Mouse (Mus musculus): Measurements from ENCODE around the gene Nme4. TPM values are rescaled to one million over a fixed set of nuclear protein-coding genes. Genes with fewer than 3 reads are reported as not detected.
"Not testable (repeated sequence)": the region's sequence is repeated elsewhere in the genome, so short reads cannot be mapped to it uniquely, and the experiment has no call there.

The Nme4 gene
- polyA plus RNA-seq, 1 experiment from 2014 or later, result 23.7 TPM

- Histone ChIP-seq H3K4me1 (ENCODE audit: control insufficient read depth, insufficient read depth, low read length) (peaks cover 7% of the 10 kb centered on the region), H3K36me3 (ENCODE audit: control insufficient read depth, insufficient read depth, low read length) (no peaks in the 10 kb centered on the region), H3K4me2 (ENCODE audit: low read length) (no peak overlapping the region), H3K4me3 (replicated peaks; ENCODE audit: low read depth, low read length) (no peak overlapping the region), H3K9me3 (ENCODE audit: control insufficient read depth, low read length) (no peaks in the 10 kb centered on the region), H3K9ac (replicated peaks; ENCODE audit: low read length) (no peak overlapping the region), H3K27me3 (ENCODE audit: control insufficient read depth, insufficient read depth, low read length) (peaks cover 49% of the 10 kb centered on the region), H3K27ac (replicated peaks; ENCODE audit: low read depth, low read length) (no peak overlapping the region)
- WGBS, result 84% methylated on average over 7 of the region's 7 CpGs
- DNase-seq (no peak), ATAC-seq (ENCODE audit: low FRiP score, low TSS enrichment) (no peak)
Measured at GRCm38 (mm10) chr17:26115205-26115898, 19.9 kb upstream of the Nme4 start.

GRCm38 (mm10) chr17:26114461-26114860 is 19.1 kb upstream of the Nme4 start:
- H3K27me3 ChIP-seq (ENCODE audit: control insufficient read depth, insufficient read depth, low read length), result peaks cover 49% of the 10 kb centered on the region
- not testable (repeated sequence) for H3K9ac ChIP-seq (replicated peaks; ENCODE audit: low read length); DNase-seq; H3K9me3 ChIP-seq (ENCODE audit: control insufficient read depth, low read length); H3K27ac ChIP-seq (replicated peaks; ENCODE audit: low read depth, low read length); H3K4me3 ChIP-seq (replicated peaks; ENCODE audit: low read depth, low read length); H3K36me3 ChIP-seq (ENCODE audit: control insufficient read depth, insufficient read depth, low read length); ATAC-seq (ENCODE audit: low FRiP score, low TSS enrichment); H3K4me1 ChIP-seq (ENCODE audit: control insufficient read depth, insufficient read depth, low read length); H3K4me2 ChIP-seq (ENCODE audit: low read length)
- WGBS, result 68% methylated on average over 7 of the region's 7 CpGs

- DNase-seq, result no peak
- no peak overlapping the region for H3K27ac ChIP-seq (replicated peaks; ENCODE audit: low read depth, low read length)
- peaks cover 7% of the 10 kb centered on the region for H3K4me1 ChIP-seq (ENCODE audit: control insufficient read depth, insufficient read depth, low read length)
- H3K36me3 ChIP-seq (ENCODE audit: control insufficient read depth, insufficient read depth, low read length), result no peaks in the 10 kb centered on the region
- peaks cover 49% of the 10 kb centered on the region for H3K27me3 ChIP-seq (ENCODE audit: control insufficient read depth, insufficient read depth, low read length)
- H3K4me3 ChIP-seq (replicated peaks; ENCODE audit: low read depth, low read length), result peak overlapping the region; percentile 70
- peak overlapping the region; percentile 83; the same call in 1 of the 2 replicates for H3K9ac ChIP-seq (replicated peaks; ENCODE audit: low read length)
- H3K4me2 ChIP-seq (ENCODE audit: low read length), result peak overlapping the region; percentile 92
- WGBS, result 9% methylated on average over 8 of the region's 8 CpGs
- H3K9me3 ChIP-seq (ENCODE audit: control insufficient read depth, low read length), result no peaks in the 10 kb centered on the region
- ATAC-seq (ENCODE audit: low FRiP score, low TSS enrichment), result no peak
Measured at GRCm38 (mm10) chr17:26114061-26114460, 18.7 kb upstream of the Nme4 start.

GRCm38 (mm10) chr17:26113181-26113948 is 18.0 kb upstream of the Nme4 start, which contains the start of gene Tmem8:
Gene Tmem8, plus strand, starts transcription at chr17:26113299.
- Histone ChIP-seq H3K4me2 (ENCODE audit: low read length) (peak within 1 kb of the TSS; percentile 92), H3K4me3 (replicated peaks; ENCODE audit: low read depth, low read length) (peak within 1 kb of the TSS; percentile 70), H3K9ac (replicated peaks; ENCODE audit: low read length) (peak within 1 kb of the TSS; percentile 83), H3K27me3 (ENCODE audit: control insufficient read depth, insufficient read depth, low read length) (peaks cover 43% of the 10 kb centered on the region), H3K36me3 (ENCODE audit: control insufficient read depth, insufficient read depth, low read length) (no peaks in the 10 kb centered on the region), H3K4me1 (ENCODE audit: control insufficient read depth, insufficient read depth, low read length) (peaks cover 7% of the 10 kb centered on the region), H3K27ac (replicated peaks; ENCODE audit: low read depth, low read length) (0 out of 2 replicates have a peak within 1 kb of the TSS, but pooled peaks have one; percentile 41), H3K9me3 (ENCODE audit: control insufficient read depth, low read length) (no peaks in the 10 kb centered on the region)
- WGBS, result under 1% methylated on average over 68 of the region's 75 CpGs
- ATAC-seq (ENCODE audit: low FRiP score, low TSS enrichment) (peak; percentile 63), DNase-seq (peak; percentile 82)

GRCm38 (mm10) chr17:26112751-26113150 is 17.3 kb upstream of the Nme4 start:
- no peak for DNase-seq
- peaks cover 7% of the 10 kb centered on the region for H3K4me1 ChIP-seq (ENCODE audit: control insufficient read depth, insufficient read depth, low read length)
- no peaks in the 10 kb centered on the region for H3K36me3 ChIP-seq (ENCODE audit: control insufficient read depth, insufficient read depth, low read length)
- 0 out of 2 replicates have a peak overlapping the region, but pooled peaks have one; percentile 41 for H3K27ac ChIP-seq (replicated peaks; ENCODE audit: low read depth, low read length)
- peak overlapping the region; percentile 92 for H3K4me2 ChIP-seq (ENCODE audit: low read length)
- H3K9me3 ChIP-seq (ENCODE audit: control insufficient read depth, low read length), result no peaks in the 10 kb centered on the region
- peak overlapping the region; percentile 83 for H3K9ac ChIP-seq (replicated peaks; ENCODE audit: low read length)
- WGBS, result 17% methylated on average over 14 of the region's 14 CpGs
- H3K4me3 ChIP-seq (replicated peaks; ENCODE audit: low read depth, low read length), result peak overlapping the region; percentile 70
- no peak for ATAC-seq (ENCODE audit: low FRiP score, low TSS enrichment)
- H3K27me3 ChIP-seq (ENCODE audit: control insufficient read depth, insufficient read depth, low read length), result peaks cover 43% of the 10 kb centered on the region

- 20% methylated on average over 4 of the region's 4 CpGs for WGBS
- Histone ChIP-seq H3K4me1 (ENCODE audit: control insufficient read depth, insufficient read depth, low read length) (peaks cover 7% of the 10 kb centered on the region), H3K4me2 (ENCODE audit: low read length) (no peak overlapping the region), H3K4me3 (replicated peaks; ENCODE audit: low read depth, low read length) (no peak overlapping the region), H3K27me3 (ENCODE audit: control insufficient read depth, insufficient read depth, low read length) (peaks cover 42% of the 10 kb centered on the region), H3K36me3 (ENCODE audit: control insufficient read depth, insufficient read depth, low read length) (no peaks in the 10 kb centered on the region), H3K27ac (replicated peaks; ENCODE audit: low read depth, low read length) (no peak overlapping the region), H3K9me3 (ENCODE audit: control insufficient read depth, low read length) (no peaks in the 10 kb centered on the region), H3K9ac (replicated peaks; ENCODE audit: low read length) (no peak overlapping the region)
- DNase-seq (no peak), ATAC-seq (ENCODE audit: low FRiP score, low TSS enrichment) (no peak)
Measured at GRCm38 (mm10) chr17:26111722-26112121, 16.3 kb upstream of the Nme4 start.

GRCm38 (mm10) chr17:26111024-26111423 is 15.6 kb upstream of the Nme4 start:
- no peak overlapping the region for H3K9ac ChIP-seq (replicated peaks; ENCODE audit: low read length)
- WGBS, result 1% methylated on average over 4 of the region's 4 CpGs
- no peak overlapping the region for H3K27ac ChIP-seq (replicated peaks; ENCODE audit: low read depth, low read length)
- ATAC-seq (ENCODE audit: low FRiP score, low TSS enrichment) (no peak), DNase-seq (no peak)
- no peak overlapping the region for H3K4me2 ChIP-seq (ENCODE audit: low read length)
- H3K4me1 ChIP-seq (ENCODE audit: control insufficient read depth, insufficient read depth, low read length), result peaks cover 7% of the 10 kb centered on the region
- no peaks in the 10 kb centered on the region for H3K36me3 ChIP-seq (ENCODE audit: control insufficient read depth, insufficient read depth, low read length)
- H3K9me3 ChIP-seq (ENCODE audit: control insufficient read depth, low read length), result no peaks in the 10 kb centered on the region
- H3K27me3 ChIP-seq (ENCODE audit: control insufficient read depth, insufficient read depth, low read length), result peaks cover 37% of the 10 kb centered on the region
- H3K4me3 ChIP-seq (replicated peaks; ENCODE audit: low read depth, low read length), result no peak overlapping the region

- no peak overlapping the region for H3K4me2 ChIP-seq (ENCODE audit: low read length)
- no peak overlapping the region for H3K4me3 ChIP-seq (replicated peaks; ENCODE audit: low read depth, low read length)
- no peak for ATAC-seq (ENCODE audit: low FRiP score, low TSS enrichment)
- no peaks in the 10 kb centered on the region for H3K9me3 ChIP-seq (ENCODE audit: control insufficient read depth, low read length)
- peaks cover 7% of the 10 kb centered on the region for H3K4me1 ChIP-seq (ENCODE audit: control insufficient read depth, insufficient read depth, low read length)
- DNase-seq, result no peak
- peaks cover 28% of the 10 kb centered on the region for H3K27me3 ChIP-seq (ENCODE audit: control insufficient read depth, insufficient read depth, low read length)
- no peak overlapping the region for H3K27ac ChIP-seq (replicated peaks; ENCODE audit: low read depth, low read length)
- no peak overlapping the region for H3K9ac ChIP-seq (replicated peaks; ENCODE audit: low read length)
- WGBS, result 16% methylated on average over 4 of the region's 4 CpGs
- H3K36me3 ChIP-seq (ENCODE audit: control insufficient read depth, insufficient read depth, low read length), result no peaks in the 10 kb centered on the region
Measured at GRCm38 (mm10) chr17:26110156-26110555, 14.8 kb upstream of the Nme4 start.

All from midbrain, embryonic 14.5 days (tissue).